Mouse (Mus musculus): Measurements from ENCODE around the gene Acer1.

DNA sequence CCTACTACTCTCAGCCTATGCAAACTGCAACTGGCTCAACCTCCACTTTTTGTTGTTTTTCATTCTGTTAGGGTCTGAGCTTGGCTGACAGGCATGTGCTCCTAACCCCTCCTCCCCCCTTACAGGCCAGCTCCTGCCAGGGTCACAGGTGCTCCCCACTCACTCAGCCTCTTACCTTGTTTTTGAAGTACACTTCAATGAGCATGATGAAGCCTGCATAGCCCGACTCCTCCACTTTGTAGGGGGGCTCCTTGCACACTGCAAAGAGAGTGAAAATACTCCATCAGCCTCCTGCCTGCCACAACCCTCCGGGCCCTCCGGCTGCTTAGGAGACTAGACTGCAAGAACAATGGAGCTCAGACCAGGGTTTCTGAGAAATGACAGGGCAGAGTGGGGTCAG lies 62.2 kb downstream of the Acer1 start:
- TF ChIP-seq CTCF (IDR thresholded peaks at IDR 0.05; ENCODE audit: control insufficient read depth, insufficient read depth, low read length) (no peak), POLR2A (IDR thresholded peaks at IDR 0.05; ENCODE audit: borderline replicate concordance, control insufficient read depth, low read depth, low read length) (no peak)
